In the genomic region with DNA sequence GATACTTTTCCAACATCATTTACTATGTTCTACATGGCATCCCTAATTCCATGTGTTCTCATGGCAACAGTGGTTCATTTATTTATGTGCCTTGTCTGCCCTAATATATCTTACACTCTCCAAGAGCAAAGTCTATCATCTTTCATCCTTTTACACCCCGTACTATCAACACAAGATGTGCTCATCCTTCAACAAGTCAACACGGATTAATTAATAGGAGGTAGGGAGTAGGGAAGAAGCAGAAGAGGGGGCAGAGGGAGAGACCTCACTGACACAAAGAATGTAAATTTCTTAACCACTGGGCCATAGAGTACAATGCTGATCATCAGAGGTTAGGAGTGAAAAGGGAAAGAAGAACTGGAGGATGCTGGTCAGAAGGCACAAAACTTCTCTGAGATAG, we compare ENCODE assay signal across 28 mouse cellular contexts.
"Had no signal": no experiment of that assay in that cellular context is flagged by ENCODE, and none has a peak within 500 bp of the region (broad histone marks: within the 10 kb centered on the region; RNA-seq: fewer than 3 reads in every experiment).

No protein-coding gene starts in this region.

- H3K4me1 ChIP-seq: embryonic facial prominence, embryonic 10.5 days; embryonic facial prominence, embryonic 12.5 days; embryonic facial prominence, embryonic 13.5 days; embryonic facial prominence, embryonic 15.5 days; forebrain, embryonic 10.5 days; forebrain, embryonic 12.5 days; forebrain, embryonic 13.5 days; forebrain, embryonic 15.5 days had no signal

- H3K27me3 ChIP-seq: embryonic facial prominence, embryonic 12.5 days; embryonic facial prominence, embryonic 13.5 days; embryonic facial prominence, embryonic 15.5 days; forebrain, embryonic 12.5 days; forebrain, embryonic 13.5 days; forebrain, embryonic 15.5 days had no signal

- DNase-seq: cerebellum, adult 18-20 months; cerebellum, adult 2 months; cerebellum, adult 8-10 months; cerebellum, adult 9-10 months; cerebellum, adult 9-11 months; cerebellum, postnatal 10 days; cerebellum, postnatal 14 days; cerebellum, postnatal 25 days; cerebellum, postnatal 36 days; embryo, embryonic 11 days; forebrain, postnatal 0 days; gastrocnemius, adult 2 months; gastrocnemius, postnatal 10 days; gastrocnemius, postnatal 14 days; gastrocnemius, postnatal 25 days; gastrocnemius, postnatal 36 days; heart, adult 11 months had no signal

- H3K9ac ChIP-seq: embryonic facial prominence, embryonic 12.5 days; embryonic facial prominence, embryonic 13.5 days; embryonic facial prominence, embryonic 15.5 days; forebrain, embryonic 12.5 days; forebrain, embryonic 13.5 days; forebrain, embryonic 15.5 days; forebrain, postnatal 0 days had no signal

- H3K36me3 ChIP-seq: embryonic facial prominence, embryonic 10.5 days; embryonic facial prominence, embryonic 12.5 days; embryonic facial prominence, embryonic 13.5 days; embryonic facial prominence, embryonic 15.5 days; forebrain, embryonic 10.5 days; forebrain, embryonic 12.5 days; forebrain, embryonic 15.5 days had no signal

- H3K4me2 ChIP-seq: embryonic facial prominence, embryonic 12.5 days; embryonic facial prominence, embryonic 13.5 days; embryonic facial prominence, embryonic 15.5 days; forebrain, embryonic 12.5 days; forebrain, embryonic 13.5 days; forebrain, embryonic 15.5 days had no signal

- H3K27ac ChIP-seq: embryonic facial prominence, embryonic 10.5 days; embryonic facial prominence, embryonic 12.5 days; embryonic facial prominence, embryonic 13.5 days; embryonic facial prominence, embryonic 15.5 days; forebrain, embryonic 10.5 days; forebrain, embryonic 12.5 days; forebrain, embryonic 13.5 days; forebrain, embryonic 15.5 days; gastrocnemius, adult 2 months had no signal

- H3K4me3 ChIP-seq: embryonic facial prominence, embryonic 10.5 days; embryonic facial prominence, embryonic 12.5 days; embryonic facial prominence, embryonic 13.5 days; embryonic facial prominence, embryonic 15.5 days; erythroblast, embryonic 14.5 days; forebrain, embryonic 10.5 days; forebrain, embryonic 12.5 days; forebrain, embryonic 13.5 days; forebrain, embryonic 15.5 days; gastrocnemius, adult 2 months had no signal

- ATAC-seq: forebrain, embryonic 13.5 days; forebrain, embryonic 14.5 days; forebrain, embryonic 15.5 days; forebrain, embryonic 16.5 days; forebrain, postnatal 0 days had no signal

- H3K9me3 ChIP-seq: embryonic facial prominence, embryonic 10.5 days; embryonic facial prominence, embryonic 12.5 days; embryonic facial prominence, embryonic 13.5 days; embryonic facial prominence, embryonic 15.5 days; forebrain, embryonic 10.5 days; forebrain, embryonic 12.5 days; forebrain, embryonic 13.5 days; forebrain, embryonic 15.5 days had no signal
